Mouse (Mus musculus): ENCODE results near the gene Apcs.

DNA sequence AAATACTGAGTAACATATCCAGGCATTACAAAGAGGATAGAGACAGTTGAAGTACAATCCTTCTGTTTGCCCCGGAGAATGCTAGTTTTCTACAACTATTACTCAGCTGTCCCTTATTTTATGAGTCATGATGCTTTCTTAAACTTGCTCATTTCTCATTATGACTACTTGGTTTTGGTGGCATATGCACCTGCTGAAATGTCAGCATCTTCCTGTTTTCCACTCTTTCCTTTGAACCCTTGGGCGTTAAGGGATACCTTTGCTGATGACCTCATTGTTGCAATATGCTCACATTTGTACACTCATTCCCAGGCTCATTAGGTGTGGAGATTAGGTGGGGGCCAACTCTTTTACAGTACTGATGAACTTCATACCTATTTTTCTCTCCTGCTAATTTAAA is 594 bp upstream of the Apcs start:
- TF ChIP-seq POLR2A (IDR thresholded peaks at IDR 0.05; ENCODE audit: borderline replicate concordance, control insufficient read depth, low read depth, low read length) (no peak), CTCF (IDR thresholded peaks at IDR 0.05; ENCODE audit: control insufficient read depth, insufficient read depth, low read length) (no peak)

All from bone marrow, adult 2 months (tissue).